Mouse (Mus musculus) midbrain, embryonic 12.5 days (tissue): ENCODE results near the gene Bbs12. TPM values are rescaled to one million over a fixed set of nuclear protein-coding genes. Genes with fewer than 3 reads are reported as not detected.

Experiments used
- ATAC-seq: fragments of 200-750 bp; cut with Nextera tagmentation; 2 replicates; pipeline ENCODE4 v1.8.0; 2017; ENCODE audit warnings: low read depth, moderate TSS enrichment, moderate library complexity; ENCODE audit not compliant: low FRiP score
- H3K27ac ChIP-seq: fragments of 300-500 bp; sonication (generic); replicated peaks from 2 replicates; pipeline ENCODE4 v1.5.1; 2016; ENCODE audit warnings: mild to moderate bottlenecking
- H3K27me3 ChIP-seq: fragments of 300-500 bp; sonication (generic); 2 replicates; pipeline ENCODE4 v1.6.1; 2016; ENCODE audit warnings: mild to moderate bottlenecking
- H3K36me3 ChIP-seq: fragments of 300-500 bp; sonication (generic); 2 replicates; pipeline ENCODE4 v1.6.1; 2016
- H3K4me1 ChIP-seq: fragments of 300-500 bp; sonication (generic); 2 replicates; pipeline ENCODE4 v1.6.1; 2016
- H3K4me2 ChIP-seq: fragments of 300-500 bp; sonication (generic); replicated peaks from 2 replicates; pipeline ENCODE4 v1.6.1; 2016; ENCODE audit warnings: mild to moderate bottlenecking, moderate library complexity
- H3K4me3 ChIP-seq: fragments of 300-500 bp; sonication (generic); 2 replicates; pipeline ENCODE4 v1.5.1; 2016; ENCODE audit warnings: mild to moderate bottlenecking
- H3K9ac ChIP-seq: fragments of 300-500 bp; sonication (generic); replicated peaks from 2 replicates; pipeline ENCODE4 v1.6.1; 2016; ENCODE audit warnings: mild to moderate bottlenecking, moderate library complexity
- H3K9me3 ChIP-seq: fragments of 300-500 bp; sonication (generic); 2 replicates; pipeline ENCODE4 v1.6.1; 2016; ENCODE audit warnings: mild to moderate bottlenecking
- WGBS: fragments of 180-500 bp; shearing (Covaris S2); methylation state at CpG from one replicate; pipeline ENCODE4 v1.1.7; 2016; 5-methylcytosine and 5-hydroxymethylcytosine counted together
- polyA plus RNA-seq: library from polyadenylated mRNA; unstranded; fragments of >200 nt; fragmentation: Nextera tagmentation; extraction: Ambion mirVana; gene quantifications from 2 replicates; pipeline ENCODE4 v1.2.1, GENCODE M21; 2016

Gene Bbs12
- polyA plus RNA-seq, 1 experiment from 2014 or later = 7.2 TPM

GRCm38 (mm10) chr3:37365144-37365543 is 52.8 kb downstream of the Bbs12 start:
- 82% methylated on average over 4 of the region's 4 CpGs for WGBS
- Histone ChIP-seq H3K9me3 (no peaks in the 10 kb centered on the region), H3K9ac (no peak overlapping the region), H3K4me3 (no peak overlapping the region), H3K36me3 (no peaks in the 10 kb centered on the region), H3K27me3 (no peaks in the 10 kb centered on the region), H3K4me1 (no peaks in the 10 kb centered on the region), H3K27ac (no peak overlapping the region), H3K4me2 (no peak overlapping the region)
- no peak for ATAC-seq

GRCm38 (mm10) chr3:37365976-37366375 is 53.6 kb downstream of the Bbs12 start:
- no peak for ATAC-seq
- no peak overlapping the region for H3K4me3 ChIP-seq
- 61% methylated on average over 3 of the region's 3 CpGs for WGBS

GRCm38 (mm10) chr3:37366381-37367053 is 54.2 kb downstream of the Bbs12 start:
- WGBS = 78% methylated on average over 4 of the region's 4 CpGs
- H3K36me3 ChIP-seq = no peaks in the 10 kb centered on the region
- H3K9ac ChIP-seq = no peak overlapping the region
- H3K4me2 ChIP-seq = no peak overlapping the region
- H3K27me3 ChIP-seq = no peaks in the 10 kb centered on the region
- no peaks in the 10 kb centered on the region for H3K9me3 ChIP-seq
- no peak overlapping the region for H3K4me3 ChIP-seq
- H3K27ac ChIP-seq = no peak overlapping the region
- no peak for ATAC-seq
- no peaks in the 10 kb centered on the region for H3K4me1 ChIP-seq

More at GRCm38 (mm10) chr3:37365976-37366375, 53.6 kb downstream of the Bbs12 start:
- Histone ChIP-seq H3K9me3 (no peaks in the 10 kb centered on the region), H3K27me3 (no peaks in the 10 kb centered on the region), H3K4me2 (no peak overlapping the region), H3K4me1 (no peaks in the 10 kb centered on the region), H3K9ac (no peak overlapping the region), H3K36me3 (no peaks in the 10 kb centered on the region), H3K27ac (no peak overlapping the region)

GRCm38 (mm10) chr3:37370407-37370806 is 58.1 kb downstream of the Bbs12 start:
- H3K4me3 ChIP-seq = no peak overlapping the region
- WGBS = 80% methylated on average over 4 of the region's 4 CpGs
- no peaks in the 10 kb centered on the region for H3K36me3 ChIP-seq
- no peak overlapping the region for H3K9ac ChIP-seq
- no peaks in the 10 kb centered on the region for H3K9me3 ChIP-seq
- no peaks in the 10 kb centered on the region for H3K27me3 ChIP-seq
- ATAC-seq = no peak
- H3K4me2 ChIP-seq = no peak overlapping the region
- H3K4me1 ChIP-seq = no peaks in the 10 kb centered on the region
- H3K27ac ChIP-seq = no peak overlapping the region

Other genes starting within 250 kb of the Bbs12 start
- gene Adad1, start 249.0 kb upstream of the Bbs12 start, polyA plus RNA-seq = 0.54 and 0.64 TPM in 2 replicates
- 0.51 and 0.55 TPM in 2 replicates for gene Il2, start 186.6 kb upstream of the Bbs12 start, polyA plus RNA-seq
- gene Il21, start 79.9 kb upstream of the Bbs12 start, polyA plus RNA-seq = not detected in 2 replicates
- gene Cetn4, start 154 bp downstream of the Bbs12 start, polyA plus RNA-seq = 1.6 and 2.1 TPM in 2 replicates
- gene Fgf2, start 35.8 kb downstream of the Bbs12 start, polyA plus RNA-seq = 1.2 and 1.3 TPM in 2 replicates
- 42.8 and 43.9 TPM in 2 replicates for gene Spata5, start 107.3 kb downstream of the Bbs12 start, polyA plus RNA-seq
- gene Nudt6, start 107.7 kb downstream of the Bbs12 start, polyA plus RNA-seq = 2.4 and 3.6 TPM in 2 replicates